Mouse (Mus musculus) spleen, postnatal 4 days (tissue): ENCODE results near the gene Psmc3ip.

Experiments
- DNase-seq, 2 experiments: peaks; one replicate each; pipeline ENCODE4 v3.0.0; 2022; ENCODE audit warnings: low spot score in 2 of 2

Psmc3ip gene

DNA sequence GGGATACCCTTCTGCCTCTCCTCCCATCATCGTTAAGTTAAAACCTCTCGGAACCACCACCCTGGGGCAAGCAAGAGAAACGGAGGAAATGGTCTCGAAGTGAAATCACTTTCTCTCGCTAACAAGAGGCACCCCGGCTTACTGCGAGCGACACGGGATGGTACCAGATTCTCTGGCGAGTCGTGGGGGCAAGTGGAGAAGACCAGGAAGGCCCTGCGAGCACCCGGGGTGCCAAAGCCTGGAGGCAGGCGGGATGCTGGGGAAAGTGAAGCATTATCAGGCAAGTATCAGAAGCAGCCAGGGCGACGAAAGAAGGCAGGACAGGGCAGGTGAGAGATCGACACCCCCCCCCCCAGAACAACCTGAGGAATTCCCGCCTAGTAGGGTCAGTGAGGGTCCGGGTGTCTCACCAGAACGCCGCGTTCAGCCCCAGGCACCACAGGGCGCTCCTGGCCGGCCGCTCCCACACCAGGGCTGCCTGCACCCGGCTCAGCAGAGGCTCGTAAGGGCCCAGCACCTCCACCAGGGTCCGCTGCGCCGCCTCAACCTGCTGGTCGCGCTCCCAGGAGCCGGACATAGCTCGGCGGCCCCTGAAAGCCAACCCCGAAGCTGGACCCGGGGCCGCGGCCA lies 24.0 kb upstream of the Psmc3ip start:
- no peak for DNase-seq

DNA sequence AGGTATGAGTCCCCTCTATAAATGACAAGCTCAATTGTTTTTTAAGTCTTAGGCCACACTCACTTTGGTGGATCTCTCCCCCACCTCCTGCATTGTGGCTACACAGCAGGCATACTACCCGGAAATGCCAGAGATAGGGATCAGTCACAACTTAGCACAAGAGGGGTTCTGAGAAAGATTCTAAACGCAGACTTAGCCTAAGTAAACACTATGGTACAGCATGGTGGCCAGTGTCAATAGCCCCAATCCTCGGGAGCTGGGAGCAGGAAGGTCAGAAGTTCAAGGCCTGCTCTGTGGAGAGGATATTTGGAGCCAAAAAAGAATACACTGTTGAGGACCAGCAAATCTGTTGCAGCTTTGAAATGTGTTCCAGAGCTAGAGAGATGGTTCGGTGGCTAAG lies 22.9 kb upstream of the Psmc3ip start:
- DNase-seq = no peak

DNA sequence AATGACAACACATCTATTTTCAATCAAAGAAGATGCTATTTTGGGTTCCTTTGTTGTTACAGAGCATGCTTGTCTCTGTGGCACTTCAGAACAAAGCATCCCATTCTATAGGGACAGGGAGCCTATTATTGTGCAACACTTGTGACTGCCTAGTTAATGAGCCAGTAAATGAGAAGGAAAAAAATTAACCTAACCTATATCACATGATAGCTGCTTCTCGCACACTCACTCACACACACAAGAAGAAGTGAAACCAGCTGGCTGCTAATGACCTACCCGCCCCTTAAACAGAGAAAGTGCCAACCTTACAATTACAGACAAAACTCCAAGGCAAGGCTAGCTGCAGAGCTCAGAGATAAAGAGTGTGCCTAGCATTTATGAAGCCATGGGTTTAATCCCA lies 20.3 kb upstream of the Psmc3ip start:
- no peak for DNase-seq

DNA sequence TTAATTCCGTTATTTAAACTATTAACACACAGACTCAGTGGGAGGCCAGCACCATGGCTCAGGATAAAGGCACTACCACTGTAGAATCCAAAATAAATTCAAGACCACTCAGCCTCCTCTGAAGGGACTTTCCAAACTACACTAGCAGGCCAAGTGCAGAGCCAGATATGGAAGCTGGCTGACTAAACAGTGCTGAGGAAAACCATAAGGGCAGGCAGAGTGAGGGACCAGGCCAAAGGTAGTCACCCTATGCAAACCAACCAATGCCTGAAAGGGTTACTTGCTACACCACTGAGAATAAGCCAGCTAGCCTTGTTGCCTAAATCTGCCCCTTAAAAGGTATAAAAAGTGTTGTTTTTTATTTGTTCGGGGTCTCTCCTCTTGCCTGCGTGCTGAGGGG lies 16.9 kb upstream of the Psmc3ip start:
- DNase-seq = no peak

DNA sequence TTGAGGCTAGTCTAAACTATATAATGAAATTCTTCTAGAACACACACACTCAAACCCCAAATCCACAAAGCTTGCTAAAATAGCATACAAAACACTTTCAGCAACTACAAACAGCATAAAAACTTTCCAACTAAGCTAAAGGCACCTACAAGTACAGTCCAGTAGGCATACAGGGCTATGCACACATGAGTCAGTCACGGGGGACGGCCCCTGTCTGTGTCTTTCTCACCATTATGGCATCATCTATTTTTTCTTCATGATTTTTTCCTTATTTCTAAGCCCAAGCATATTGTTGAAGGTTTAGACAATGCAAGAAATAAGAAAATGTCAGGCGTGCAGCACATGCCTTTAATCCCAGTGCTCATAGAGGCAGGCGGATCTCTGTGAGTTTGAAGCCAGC lies 15.9 kb upstream of the Psmc3ip start:
- no peak for DNase-seq

DNA sequence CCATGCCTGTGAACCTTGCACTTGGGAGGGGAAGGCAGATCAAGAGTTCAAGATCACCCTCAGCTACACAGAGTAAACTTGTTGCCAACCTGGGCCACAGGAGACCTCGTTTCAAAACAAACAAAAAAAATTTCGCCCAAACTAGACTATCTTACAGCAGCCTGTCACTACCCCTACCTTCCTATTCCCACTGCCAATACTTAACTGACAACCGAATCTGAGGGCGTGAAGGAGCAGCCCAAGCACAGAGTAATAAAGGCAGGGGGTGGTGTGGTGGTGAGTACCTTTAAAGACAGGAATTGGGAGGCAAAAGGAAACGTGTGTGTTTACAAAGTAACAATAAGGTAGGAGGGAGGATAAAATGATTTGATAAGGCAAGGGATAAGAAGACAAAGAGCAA lies 15.5 kb upstream of the Psmc3ip start:
- no peak for DNase-seq

DNA sequence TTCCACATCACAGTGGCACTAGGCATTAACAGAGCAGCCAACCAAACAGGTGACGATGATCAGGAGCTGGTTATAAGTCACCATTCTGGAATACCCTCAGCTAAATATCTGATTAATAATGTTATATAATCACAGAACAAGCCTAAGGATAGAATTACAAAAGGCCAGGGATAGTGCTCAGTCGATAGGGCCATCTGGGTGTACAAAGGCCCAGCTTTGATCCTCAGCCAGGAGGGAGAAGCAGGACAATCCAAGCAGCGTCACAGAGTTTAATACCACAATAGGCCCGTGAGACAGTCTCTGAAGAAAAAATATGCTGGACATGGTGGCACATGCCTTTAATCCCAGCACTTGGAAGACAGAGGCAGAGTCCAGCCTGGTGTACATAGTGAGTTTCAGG lies 14.1 kb upstream of the Psmc3ip start:
- no peak for DNase-seq

DNA sequence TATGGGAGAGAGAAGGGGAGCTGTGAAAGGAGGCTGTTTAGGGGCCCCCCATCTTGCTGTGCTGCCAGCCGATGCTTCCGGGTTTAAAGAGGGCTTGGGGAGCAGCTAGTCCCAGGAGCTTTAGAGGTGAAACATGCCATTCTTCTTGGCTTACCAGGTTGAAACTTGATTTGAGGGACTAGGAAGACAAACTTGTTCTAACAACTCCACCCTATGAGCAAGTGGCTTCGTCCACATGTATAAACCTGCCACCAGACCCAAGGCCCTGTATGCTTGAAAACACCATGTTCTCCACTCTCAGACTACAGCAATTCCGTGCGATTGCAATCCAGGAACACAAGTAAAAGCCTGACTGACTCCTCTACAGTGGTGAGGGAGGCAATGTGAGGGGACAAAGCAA lies 7.8 kb upstream of the Psmc3ip start:
- DNase-seq = no peak

DNA sequence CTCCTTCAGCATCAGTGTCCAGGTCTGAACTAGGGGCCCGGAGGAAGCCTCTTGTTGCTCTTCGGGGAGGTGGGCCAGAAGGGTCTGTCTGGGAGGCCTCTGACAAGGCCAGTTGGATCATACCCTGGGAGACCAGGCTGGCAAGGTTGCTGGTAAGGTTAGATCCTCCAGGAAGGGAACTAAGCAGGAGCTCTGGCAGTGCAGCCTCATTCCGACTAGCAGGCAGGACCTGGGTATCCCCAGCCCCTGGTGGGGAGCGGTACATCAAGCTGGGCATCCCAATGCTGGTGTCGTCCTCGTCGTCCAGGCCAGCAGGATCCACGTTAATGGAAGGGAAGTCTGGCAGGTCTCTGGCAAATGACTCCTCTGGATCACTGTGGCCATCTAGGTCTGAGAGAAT lies 3.0 kb upstream of the Psmc3ip start:
- no peak for DNase-seq

DNA sequence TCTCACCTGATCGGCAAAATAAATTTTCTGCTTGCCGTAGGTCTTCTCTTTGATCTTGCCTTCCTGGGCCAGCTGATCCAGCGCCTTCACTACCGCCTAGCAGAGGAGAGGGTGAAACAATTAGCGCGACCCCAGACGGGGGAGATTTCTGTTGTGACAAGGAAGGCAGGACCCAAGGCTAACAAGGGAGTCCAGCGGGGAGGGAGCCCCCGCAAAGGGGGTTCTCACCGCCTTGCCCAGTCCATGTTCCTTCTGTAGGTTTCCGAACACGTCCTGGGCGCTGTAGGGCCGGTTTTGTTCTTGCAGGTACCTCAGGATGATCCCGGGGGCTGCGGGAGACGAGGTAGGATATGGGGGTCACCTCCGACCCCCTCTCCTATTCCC lies 314 bp downstream of the Psmc3ip start:
- no peak for DNase-seq

DNA sequence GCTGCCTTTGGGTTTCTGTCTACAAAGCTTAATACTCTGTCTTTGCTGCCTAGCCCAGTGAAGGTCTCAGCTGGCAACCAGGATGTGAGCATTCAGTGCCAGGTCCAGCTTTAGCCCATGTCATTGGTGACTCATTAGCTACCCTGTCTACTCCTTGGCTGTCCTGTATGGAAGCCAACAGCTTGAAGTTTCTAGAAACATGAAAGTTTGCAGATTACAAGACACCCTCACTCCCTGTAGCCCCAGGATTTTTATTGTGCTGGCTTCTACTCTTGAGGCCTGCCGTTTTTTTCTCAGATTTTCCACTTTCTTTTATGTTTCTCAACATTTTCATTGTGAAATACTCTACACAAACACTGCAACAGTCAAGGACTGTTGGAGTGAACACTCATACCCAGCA lies 5.3 kb downstream of the Psmc3ip start:
- DNase-seq = no peak

DNA sequence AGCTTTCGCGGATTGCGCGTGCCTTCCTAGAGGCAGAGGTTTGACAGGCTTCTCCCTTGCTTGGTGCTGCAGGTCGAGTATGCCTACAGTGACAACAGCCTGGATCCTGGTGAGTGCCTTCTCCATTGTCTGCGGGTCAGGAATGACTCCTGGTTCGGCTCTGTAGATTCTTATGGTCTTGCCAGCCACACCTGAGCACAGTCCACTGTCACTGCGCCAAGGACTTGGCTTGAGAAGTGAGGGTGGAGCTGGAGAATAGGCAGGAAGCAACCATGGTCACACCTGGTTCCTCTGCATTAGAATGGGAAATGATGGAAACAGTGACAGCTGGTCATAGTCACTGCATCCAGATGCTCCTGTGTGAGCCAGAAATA lies 7.6 kb downstream of the Psmc3ip start:
- DNase-seq = no peak

DNA sequence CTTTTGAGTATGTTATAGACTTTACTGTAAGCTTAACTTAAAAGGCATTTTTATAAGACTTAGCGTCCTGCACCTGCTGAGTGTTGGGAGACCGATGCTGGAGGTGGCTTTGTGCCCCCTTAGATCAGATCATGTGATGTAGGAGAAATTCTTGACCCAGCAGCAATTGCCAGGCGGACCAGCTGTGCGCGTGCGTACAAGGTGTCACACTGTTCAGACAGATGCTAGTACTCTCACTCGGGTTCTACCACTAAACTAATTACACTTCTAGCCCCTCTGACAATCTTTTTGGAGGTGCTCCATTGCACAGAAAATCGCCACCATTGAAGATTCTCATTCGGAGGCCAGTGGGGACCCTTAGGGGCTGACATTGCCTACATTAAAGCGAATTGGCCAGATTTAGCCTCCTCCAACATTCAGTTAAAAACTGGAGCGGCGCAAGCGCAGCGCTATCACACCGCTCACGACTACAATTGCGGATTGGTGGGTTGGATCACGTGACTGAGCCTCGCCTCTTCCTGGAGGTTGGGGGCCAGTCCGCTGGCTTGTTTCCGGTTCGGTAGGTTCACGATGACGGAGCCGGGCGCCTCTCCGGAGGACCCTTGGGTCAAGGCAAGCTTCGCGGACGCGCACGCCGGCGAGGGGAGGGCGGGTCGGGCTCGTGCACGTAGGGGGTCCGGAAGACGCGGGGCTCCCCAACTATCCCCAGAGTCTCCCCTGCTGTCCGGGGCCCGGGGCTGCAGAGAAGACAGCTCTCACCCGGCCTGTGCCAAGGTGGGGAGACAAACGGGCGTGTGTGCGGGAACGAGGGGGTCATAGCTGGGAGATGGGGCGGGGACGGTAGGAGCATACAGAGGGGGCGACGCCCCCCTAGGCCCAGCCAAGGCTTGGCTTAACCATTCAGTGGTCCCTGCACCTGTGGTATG lies 8.2 kb downstream of the Psmc3ip start, which contains the start of gene Mlx:
TSS of gene Mlx (plus strand) at position 522 of the 926 bp plus-strand sequence.
- DNase-seq = peak; percentile 88 to 92

DNA sequence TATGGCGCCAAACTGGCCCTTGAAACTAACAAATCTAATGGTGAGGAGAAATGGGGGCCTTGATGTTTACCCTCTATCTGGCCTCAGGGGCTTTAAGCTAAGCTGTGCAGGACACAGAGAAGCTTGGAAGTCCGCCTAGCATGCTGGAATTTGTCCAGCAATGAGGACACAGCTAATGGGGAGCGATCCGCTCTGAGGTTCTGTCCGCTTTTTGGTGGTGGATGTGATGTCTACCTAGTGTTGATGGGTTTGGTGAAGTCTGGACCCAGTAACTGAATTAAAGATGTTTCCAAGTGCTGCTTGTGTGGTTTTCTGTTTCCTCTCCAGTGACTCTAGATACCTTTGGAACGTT lies 8.9 kb downstream of the Psmc3ip start:
- DNase-seq = no peak

DNA sequence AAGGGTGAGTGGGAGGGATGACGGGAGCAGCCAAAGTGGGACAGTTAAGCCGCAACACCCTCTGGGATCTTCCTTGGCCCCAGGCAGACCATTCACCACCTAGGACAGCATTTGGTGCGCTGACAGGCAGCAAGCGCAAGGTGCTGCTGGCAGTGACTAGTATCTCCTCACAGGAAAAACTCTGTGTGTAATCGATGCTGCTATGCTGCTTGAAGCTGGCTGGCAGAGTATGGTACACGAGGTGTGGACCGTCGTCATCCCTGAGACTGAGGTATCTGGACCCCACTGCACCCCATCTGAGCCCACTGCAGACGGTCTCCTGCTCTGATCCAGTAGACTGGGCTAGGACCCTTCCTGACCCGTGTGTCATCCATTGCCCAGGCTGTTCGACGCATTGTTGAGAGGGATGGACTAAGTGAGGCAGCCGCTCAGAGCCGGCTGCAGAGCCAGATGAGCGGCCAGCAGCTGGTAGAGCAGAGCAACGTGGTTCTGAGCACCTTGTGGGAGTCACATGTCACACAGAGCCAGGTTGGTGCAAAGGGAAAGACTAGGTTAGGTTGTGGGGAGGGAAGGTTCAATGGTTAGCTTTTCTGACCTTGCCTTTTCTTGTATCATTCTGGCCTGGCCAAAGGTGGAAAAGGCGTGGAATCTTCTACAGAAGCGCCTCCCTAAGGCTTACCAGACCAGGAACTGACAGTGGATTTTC lies 9.5 kb downstream of the Psmc3ip start:
- DNase-seq = no peak

DNA sequence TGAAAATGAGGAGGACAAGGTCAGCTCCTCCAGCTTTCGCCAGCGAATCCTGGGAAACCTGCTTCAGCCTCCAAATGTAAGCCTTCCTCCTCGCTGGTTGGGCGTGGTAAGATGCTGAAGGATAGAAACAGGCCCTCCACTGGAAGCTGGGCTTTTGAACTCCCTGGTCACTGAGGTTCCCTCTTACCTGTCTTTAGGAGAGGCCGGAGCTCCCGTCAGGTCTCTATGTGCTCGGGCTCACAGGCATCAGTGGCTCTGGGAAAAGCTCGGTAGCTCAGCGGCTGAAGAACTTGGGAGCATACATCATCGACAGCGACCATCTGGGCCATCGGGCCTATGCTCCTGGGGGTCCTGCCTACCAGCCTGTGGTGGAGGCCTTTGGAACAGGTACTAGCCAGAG lies 10.4 kb downstream of the Psmc3ip start:
- DNase-seq = no peak

DNA sequence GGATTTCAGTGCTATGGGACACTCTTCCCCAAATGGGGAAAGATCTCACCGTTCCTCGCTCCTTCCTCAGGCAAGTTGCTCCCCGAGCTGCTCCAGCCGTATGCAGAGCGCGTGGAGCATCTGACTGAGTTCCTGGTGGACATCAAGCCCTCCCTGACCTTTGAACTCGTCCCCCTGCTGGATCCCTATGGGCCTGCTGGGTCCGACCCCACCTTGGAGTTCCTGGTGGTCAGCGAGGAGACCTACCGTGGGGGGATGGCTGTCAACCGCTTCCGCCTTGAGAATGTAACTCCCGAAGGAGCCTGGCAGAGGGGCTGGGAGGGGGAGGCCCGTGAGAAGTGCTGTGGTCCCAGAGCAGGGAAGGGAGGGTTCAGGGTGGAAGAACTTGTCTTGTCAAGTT lies 11.0 kb downstream of the Psmc3ip start:
- DNase-seq = no peak

DNA sequence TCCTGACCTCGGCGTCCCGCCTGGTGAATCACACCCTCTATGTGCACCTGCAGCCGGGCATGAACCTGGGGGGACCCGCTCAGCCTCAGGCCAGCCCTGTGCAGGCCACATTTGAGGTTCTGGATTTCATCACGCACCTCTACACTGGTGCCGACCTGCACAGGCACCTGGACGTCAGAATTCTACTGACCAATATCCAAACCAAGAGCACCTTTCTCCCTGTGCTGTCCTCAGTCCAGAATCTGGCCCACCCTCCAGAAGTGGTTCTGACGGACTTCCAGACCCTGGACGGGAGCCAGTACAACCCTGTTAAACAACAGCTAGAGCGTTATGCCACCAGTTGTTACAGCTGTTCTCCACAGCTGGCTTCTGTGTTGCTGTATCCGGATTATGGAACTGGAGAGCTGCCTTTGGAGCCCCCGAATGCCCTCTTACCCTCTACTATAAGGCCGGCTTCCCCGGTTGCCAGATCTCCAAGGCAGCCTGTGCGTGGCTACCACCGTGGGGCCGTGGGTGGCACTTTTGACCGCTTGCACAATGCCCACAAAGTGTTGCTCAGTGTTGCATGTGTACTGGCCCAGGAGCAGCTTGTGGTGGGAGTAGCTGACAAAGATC lies 12.0 kb downstream of the Psmc3ip start:
- no peak for DNase-seq

DNA sequence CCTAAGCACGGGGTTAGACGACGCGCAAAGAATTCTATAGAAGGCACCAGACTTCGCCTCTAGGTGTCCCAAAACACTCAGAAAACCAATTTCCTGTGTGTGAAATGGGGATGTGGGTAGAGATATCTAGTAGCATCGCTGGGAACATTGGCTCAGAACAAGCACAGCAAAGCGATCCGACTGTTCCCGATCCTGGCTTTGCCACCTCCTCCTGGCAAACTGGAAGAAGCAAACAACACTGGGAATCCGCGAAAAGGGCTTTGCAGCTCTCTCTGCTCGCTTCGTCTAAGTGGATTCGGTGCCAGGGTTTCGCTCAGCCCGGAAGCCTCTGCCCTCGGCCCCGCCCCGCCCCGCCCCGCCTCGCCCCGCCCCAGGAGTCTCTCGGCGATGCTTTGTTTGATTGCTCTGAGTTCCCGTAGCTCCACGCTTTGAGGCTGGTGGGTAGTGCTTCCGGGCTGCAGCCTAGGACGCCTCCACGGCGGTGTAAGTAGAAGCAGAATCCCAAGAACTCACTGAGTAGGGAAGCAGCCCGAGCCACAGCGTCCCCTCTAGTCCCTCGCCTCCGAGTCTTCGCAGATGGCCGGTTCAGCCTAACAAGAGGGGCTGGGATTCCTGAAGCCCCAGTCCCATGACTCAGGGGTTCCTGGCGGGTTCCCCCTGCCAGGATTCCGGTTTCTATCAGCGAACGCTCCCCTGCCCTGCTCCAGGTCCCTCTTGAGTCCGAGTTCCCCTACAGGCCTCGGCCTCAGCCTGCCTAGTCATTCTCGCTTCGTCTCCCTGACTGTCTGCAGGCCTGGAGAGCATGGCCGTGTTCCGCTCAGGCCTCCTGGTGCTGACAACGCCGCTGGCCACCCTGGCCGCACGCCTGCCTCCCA lies 12.8 kb downstream of the Psmc3ip start, which contains the start of gene Coasy:
TSS of gene Coasy (plus strand) at position 358 of the 875 bp plus-strand sequence.
- peak; percentile 77 to 87 for DNase-seq

DNA sequence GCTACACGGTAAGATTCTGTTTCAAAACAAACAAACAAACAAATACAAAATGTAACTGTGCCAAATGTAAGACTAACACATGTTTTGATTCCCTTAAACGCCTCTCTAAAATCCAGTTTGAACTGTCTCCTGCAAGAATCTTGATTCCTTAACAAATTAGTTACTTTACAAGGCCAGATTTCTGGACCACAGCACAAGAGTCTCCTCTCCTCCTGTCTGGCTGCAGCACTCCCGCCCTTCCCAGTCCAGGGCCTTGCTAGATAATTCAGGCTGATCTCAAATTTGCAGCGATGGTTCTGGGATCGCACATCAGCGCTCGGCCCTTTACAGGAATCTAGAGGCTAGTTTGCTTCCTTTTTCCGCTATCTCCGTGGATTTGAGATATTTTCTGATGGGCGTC lies 13.6 kb downstream of the Psmc3ip start:
- peak in 1 of 2 experiments; percentile 56 for DNase-seq

DNA sequence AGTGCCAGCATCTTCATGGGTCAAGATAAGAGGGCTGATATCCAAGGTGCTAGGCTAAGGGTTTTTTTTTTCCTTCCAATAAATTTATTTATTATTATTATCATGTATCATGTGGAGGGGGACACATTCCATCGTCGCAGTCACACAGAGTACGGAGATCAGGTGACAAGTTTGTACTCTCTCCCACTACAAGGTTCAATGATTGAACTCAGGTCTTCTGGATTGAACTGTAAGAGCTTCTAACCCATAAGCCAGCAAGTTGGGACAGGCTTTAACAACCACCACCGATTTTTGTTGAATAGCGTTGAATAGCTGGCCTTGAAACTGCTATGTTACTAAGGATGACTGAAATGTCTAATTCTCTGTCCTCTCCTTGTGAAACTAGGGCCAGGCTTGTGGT lies 14.8 kb downstream of the Psmc3ip start:
- DNase-seq = no peak
